In the genomic region with DNA sequence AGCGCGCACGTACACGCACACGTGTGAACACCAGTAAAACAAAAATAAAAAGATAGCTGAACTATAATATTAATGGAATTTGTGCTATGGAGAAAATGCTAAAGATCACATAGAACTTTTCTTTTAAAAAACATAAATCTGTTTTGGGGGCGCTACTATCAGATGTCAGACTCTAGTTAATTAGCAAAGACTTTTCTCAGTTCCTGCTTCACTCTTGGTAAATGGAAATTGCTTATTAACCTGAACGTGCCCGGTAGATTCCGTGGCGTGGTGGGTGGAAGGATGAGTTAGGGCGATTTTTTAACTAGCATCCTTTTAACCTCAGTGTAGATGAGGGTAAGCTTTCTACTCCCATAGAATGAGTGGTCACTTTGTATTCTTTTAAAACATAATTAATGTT, we compare ENCODE assay signal across 20 mouse cellular contexts.
"Had no signal": no experiment of that assay in that cellular context is flagged by ENCODE, and none has a peak within 500 bp of the region (broad histone marks: within the 10 kb centered on the region; RNA-seq: fewer than 3 reads in every experiment).

No protein-coding gene starts in this region.

- H3K27me3 ChIP-seq: heart, embryonic 12.5 days; hindbrain, embryonic 13.5 days; hindbrain, embryonic 15.5 days; kidney, embryonic 15.5 days; limb, embryonic 13.5 days; limb, embryonic 15.5 days; liver, embryonic 12.5 days had no signal

- ATAC-seq: forebrain, postnatal 0 days; hindbrain, postnatal 0 days had no signal

- H3K9me3 ChIP-seq: heart, embryonic 10.5 days; heart, embryonic 12.5 days; hindbrain, embryonic 13.5 days; hindbrain, embryonic 15.5 days; kidney, embryonic 15.5 days; limb, embryonic 13.5 days; limb, embryonic 15.5 days; liver, embryonic 12.5 days had no signal

- H3K4me2 ChIP-seq: hindbrain, embryonic 13.5 days; hindbrain, embryonic 15.5 days; kidney, embryonic 15.5 days; limb, embryonic 13.5 days; limb, embryonic 15.5 days had no signal

- H3K27ac ChIP-seq: heart, embryonic 10.5 days; hindbrain, embryonic 13.5 days; hindbrain, embryonic 15.5 days; hindbrain, postnatal 0 days; limb, embryonic 13.5 days; limb, embryonic 15.5 days; liver, embryonic 12.5 days; liver, embryonic 14.5 days had no signal

- H3K4me3 ChIP-seq: heart, embryonic 10.5 days; heart, embryonic 12.5 days; hindbrain, embryonic 13.5 days; hindbrain, embryonic 15.5 days; kidney, embryonic 15.5 days; limb, embryonic 13.5 days; limb, embryonic 15.5 days; liver, embryonic 12.5 days had no signal

- DNase-seq: forebrain, postnatal 0 days; gastrocnemius, postnatal 14 days; gastrocnemius, postnatal 36 days; heart, postnatal 14 days; heart, postnatal 36 days; kidney, adult 11 months; kidney, postnatal 25 days; layer of hippocampus, adult 9-11 months; layer of hippocampus, postnatal 36 days; left cerebral cortex, postnatal 4 days had no signal

- H3K36me3 ChIP-seq: heart, embryonic 10.5 days; heart, embryonic 12.5 days; hindbrain, embryonic 13.5 days; hindbrain, embryonic 15.5 days; kidney, embryonic 15.5 days; limb, embryonic 13.5 days; limb, embryonic 15.5 days; liver, embryonic 12.5 days had no signal

- H3K9ac ChIP-seq: forebrain, postnatal 0 days; heart, embryonic 12.5 days; hindbrain, embryonic 13.5 days; hindbrain, embryonic 15.5 days; kidney, embryonic 15.5 days; limb, embryonic 13.5 days; limb, embryonic 15.5 days; liver, embryonic 12.5 days; liver, embryonic 14.5 days had no signal
